ENCODE assay signal across 8 mouse cellular contexts in genomic region chr8:129263211-129263927, GRCm38 (mm10). TPM values are rescaled to one million over a fixed set of nuclear protein-coding genes. Genes with fewer than 3 reads are reported as not detected.
DNase-seq lines count a peak whose midpoint lies in the region; ATAC-seq lines count a peak whose summit lies in the region.
"Not testable (repeated sequence)": the region's sequence is repeated elsewhere in the genome, so short reads cannot be mapped to it uniquely, and the experiment has no call there.

No protein-coding gene starts in this region.

- DNase-seq in fibroblast of lung, adult 2 months (ENCODE audit: low read depth): peak; percentile 32
- peak; percentile 85 for DNase-seq in kidney, postnatal 14 days
- peak; percentile 77 for DNase-seq in naive thymus-derived CD4-positive, alpha-beta T cell, adult 2 months (ENCODE audit: low read depth)

- peak overlapping the region; percentile 59 for H3K4me3 ChIP-seq in brown adipose tissue, adult 24 weeks (ENCODE audit: insufficient read depth, low read depth, low read length)
- H3K4me3 ChIP-seq in heart, embryonic 14.5 days (ENCODE audit: control insufficient read depth in 1 of 2, insufficient read depth in 1 of 2, low read depth in 1 of 2, low read length in 2 of 2): peak overlapping the region; percentile 48 to 69
- peak overlapping the region; percentile 64 for H3K4me3 ChIP-seq in liver, embryonic 12.5 days
- H3K4me3 ChIP-seq in stomach, embryonic 14.5 days (ENCODE audit: low read depth, low read length): peak overlapping the region; percentile 39

- H3K9ac ChIP-seq in heart, embryonic 14.5 days (ENCODE audit: low read length): peak overlapping the region; percentile 62
- H3K9ac ChIP-seq in liver, embryonic 12.5 days: peak overlapping the region; percentile 64
- H3K9ac ChIP-seq in stomach, embryonic 14.5 days (replicated peaks; ENCODE audit: low read depth, low read length): not testable (repeated sequence)

- not testable (repeated sequence) for H3K36me3 ChIP-seq in heart, embryonic 14.5 days (ENCODE audit: control insufficient read depth, insufficient read depth, low read length); stomach, embryonic 14.5 days (ENCODE audit: control insufficient read depth, insufficient read depth, low read length)
- peaks cover 23% of the 10 kb centered on the region for H3K36me3 ChIP-seq in liver, embryonic 12.5 days

- H3K27me3 ChIP-seq in heart, embryonic 14.5 days (ENCODE audit: control insufficient read depth, insufficient read depth, low read length); liver, embryonic 12.5 days (replicated peaks); stomach, embryonic 14.5 days (ENCODE audit: control insufficient read depth, insufficient read depth, low read length): not testable (repeated sequence)

- 2% methylated on average over 22 of the region's 24 CpGs for WGBS in heart, embryonic 14.5 days
- under 1% methylated on average over 24 of the region's 24 CpGs for WGBS in liver, embryonic 12.5 days (ENCODE audit: insufficient replicate concordance)
- 1% methylated on average over 23 of the region's 24 CpGs for WGBS in stomach, embryonic 14.5 days

- not testable (repeated sequence) for H3K9me3 ChIP-seq in heart, embryonic 14.5 days (ENCODE audit: control insufficient read depth, low read length); stomach, embryonic 14.5 days (ENCODE audit: control insufficient read depth, low read depth, low read length)
- peaks cover 11% of the 10 kb centered on the region for H3K9me3 ChIP-seq in liver, embryonic 12.5 days (replicated peaks)

- H3K27ac ChIP-seq in brown adipose tissue, adult 24 weeks (replicated peaks; ENCODE audit: low read depth, low read length); heart, embryonic 14.5 days (replicated peaks in 1 of 2; ENCODE audit: control insufficient read depth in 1 of 2, insufficient read depth in 1 of 2, low read depth in 2 of 2, low read length in 2 of 2); liver, embryonic 12.5 days; stomach, embryonic 14.5 days (ENCODE audit: low read length): not testable (repeated sequence)

- not testable (repeated sequence) for H3K4me1 ChIP-seq in brown adipose tissue, adult 24 weeks (ENCODE audit: control insufficient read depth, insufficient read depth, insufficient read length, low read length); heart, embryonic 14.5 days (ENCODE audit: control insufficient read depth in 2 of 2, insufficient read depth in 2 of 2, low read length in 2 of 2); stomach, embryonic 14.5 days (ENCODE audit: control insufficient read depth, insufficient read depth, low read length)
- peaks cover 17% of the 10 kb centered on the region for H3K4me1 ChIP-seq in liver, embryonic 12.5 days

- peak overlapping the region; percentile 64 for H3K4me2 ChIP-seq in heart, embryonic 14.5 days (ENCODE audit: low read length)
- H3K4me2 ChIP-seq in liver, embryonic 12.5 days: peak overlapping the region; percentile 70
- peak overlapping the region; percentile 49 for H3K4me2 ChIP-seq in stomach, embryonic 14.5 days (replicated peaks; ENCODE audit: low read depth, low read length)

- peak; percentile 96 for ATAC-seq in CD4-positive, CD25-positive, alpha-beta regulatory T cell, adult 4 months
- peak; percentile 90 for ATAC-seq in heart, embryonic 14.5 days (ENCODE audit: insufficient number of reproducible peaks, insufficient read depth, low FRiP score, low read depth)
- ATAC-seq in liver, embryonic 12.5 days: peak; percentile 96
- peak; percentile 95 for ATAC-seq in stomach, embryonic 14.5 days (ENCODE audit: insufficient number of reproducible peaks, insufficient read depth, low FRiP score, low read depth)

RNA-seq across cellular contexts. Expression of gene 2610044O15Rik8, which starts 29.2 kb away (rescaled TPM):
- 10 to 100 TPM; 20.2 to 32.3 TPM for polyA plus RNA-seq in CD4-positive, CD25-positive, alpha-beta regulatory T cell, adult 4 months (2017; shearing (Covaris generic))
- 9.6 and 15.8 TPM in 2 replicates for polyA plus RNA-seq in brown adipose tissue, adult 24 weeks (2012; ENCODE audit: insufficient read depth, insufficient read length, missing spikeins)
- 21.1 and 22.2 TPM in 2 replicates for polyA plus RNA-seq in heart, embryonic 14.5 days (2014; fragmentation: Nextera tagmentation; extraction: Ambion mirVana)
- 8.3 and 9.7 TPM in 2 replicates for polyA plus RNA-seq in liver, embryonic 12.5 days (2016; fragmentation: Nextera tagmentation; extraction: Ambion mirVana)
- 30.8 and 31.8 TPM in 2 replicates for polyA plus RNA-seq in stomach, embryonic 14.5 days (2014; fragmentation: Nextera tagmentation; extraction: Ambion mirVana)

Comparison
In these comparisons a context has a peak if more than half of its experiments do, and no peak if none do; other contexts are left out.
1. DNase-seq: peak in every context shown above with its lines; median percentile 85 in kidney, postnatal 14 days; 77 in naive thymus-derived CD4-positive, alpha-beta T cell, adult 2 months; 32 in fibroblast of lung, adult 2 months.